Mouse (Mus musculus) heart, adult 2 months (tissue): Measurements from ENCODE around the gene Lin54. TPM values are rescaled to one million over a fixed set of nuclear protein-coding genes. Genes with fewer than 3 reads are reported as not detected.

Source experiments
- DNase-seq, 2 experiments: peaks; one replicate each; pipeline ENCODE4 v3.0.0; 2021
- H3K27ac ChIP-seq: fragments of 200-600 bp; 2 replicates; pipeline ENCODE4 v1.8.1; 2022
- H3K27me3 ChIP-seq: fragments of 200-500 bp; 2 replicates; pipeline ENCODE4 v1.6.1; 2012; ENCODE audit warnings: mild to moderate bottlenecking, low read length, inconsistent platforms, mixed read lengths; ENCODE audit not compliant: control insufficient read depth, insufficient read depth
- H3K36me3 ChIP-seq: fragments of 200-500 bp; 2 replicates; pipeline ENCODE4 v1.6.1; 2012; ENCODE audit warnings: low read length, inconsistent platforms; ENCODE audit not compliant: control insufficient read depth, insufficient read depth
- H3K4me1 ChIP-seq: fragments of 200-500 bp; 2 replicates; pipeline ENCODE4 v1.6.1; 2011; ENCODE audit warnings: low read length; ENCODE audit not compliant: control insufficient read depth, insufficient read depth
- H3K4me3 ChIP-seq: fragments of 200-600 bp; 2 replicates; pipeline ENCODE4 v1.8.1; 2022
- H3K79me2 ChIP-seq: fragments of 200-500 bp; replicated peaks from 2 replicates; pipeline ENCODE4 v1.6.1; 2012; ENCODE audit warnings: mild to moderate bottlenecking, inconsistent platforms, low read length, moderate library complexity, mixed read lengths; ENCODE audit not compliant: control insufficient read depth, insufficient read depth
- H3K9ac ChIP-seq: fragments of 200-500 bp; 2 replicates; pipeline ENCODE4 v1.6.1; 2012; ENCODE audit warnings: low read depth, mild to moderate bottlenecking, control low read depth, inconsistent platforms, low read length, mixed read lengths
- CTCF ChIP-seq: fragments of 200-600 bp; IDR thresholded peaks from 2 replicates; pipeline ENCODE4 v1.8.1; 2022; ENCODE audit warnings: antibody characterized with exemption, mild to moderate bottlenecking, moderate library complexity
- EP300 ChIP-seq: fragments of 200-500 bp; IDR thresholded peaks from 2 replicates; pipeline ENCODE4 v1.6.1; 2011; ENCODE audit warnings: low read depth, low read length, control low read depth; ENCODE audit not compliant: insufficient read depth
- POLR2A ChIP-seq: fragments of 200-500 bp; IDR thresholded peaks from 2 replicates; pipeline ENCODE4 v1.6.1; 2011; ENCODE audit warnings: mild to moderate bottlenecking, low read depth, low read length, control low read depth; ENCODE audit not compliant: insufficient read depth
- WGBS: fragments of 180-500 bp; shearing (Covaris S2); methylation state at CpG from one replicate; pipeline ENCODE4 v1.1.7; 2018; 5-methylcytosine and 5-hydroxymethylcytosine counted together
- intact Hi-C: fragments of 180-260 bp; cut with DNase I; formaldehyde crosslinking; loops from one replicate; pipeline ENCODE4 v1.15.1; 2025
- polyA plus RNA-seq: library from polyadenylated mRNA; depleted of rRNA; stranded (reverse); fragments of >200 nt; gene quantifications from 2 replicates; pipeline ENCODE4 v1.2.3, GENCODE M21; 2012
- total RNA-seq, 2 experiments: library from RNA; stranded (reverse); gene quantifications; 2 replicates each; pipeline ENCODE4 v1.2.3; 2021

Gene Lin54
- total and polyA plus RNA-seq, 3 experiments = 3.1 to 8.3 (median 7.2) TPM

- Histone ChIP-seq H3K4me3 (peak overlapping the region; percentile 54), H3K27ac (peak overlapping the region; percentile 77), H3K4me1 (peaks cover 8% of the 10 kb centered on the region), H3K27me3 (no peaks in the 10 kb centered on the region), H3K36me3 (peaks cover 10% of the 10 kb centered on the region), H3K79me2 (no peaks in the 10 kb centered on the region), H3K9ac (peak overlapping the region; percentile 76)
- no peak for DNase-seq
- 3% methylated on average over 5 of the region's 5 CpGs for WGBS
- intact Hi-C loops = loop anchor here (5.0 kb wide), 2 partner anchors 102 to 542 kb away; partner anchors contain the start of genes 4930524J08Rik, Hnrnpd and Sec31a
- no peak for TF ChIP-seq POLR2A
- no peak for TF ChIP-seq EP300
- TF ChIP-seq CTCF = no peak
These were observed 18.6 kb upstream of the Lin54 start for GRCm38 (mm10) chr5:100519027-100519411.

GRCm38 (mm10) chr5:100518049-100519026 is 17.9 kb upstream of the Lin54 start, which contains the start of gene Cops4:
Gene Cops4 (plus strand): TSS chr5:100518309.
- H3K4me3 ChIP-seq = peak within 1 kb of the TSS; percentile 54
- peaks cover 8% of the 10 kb centered on the region for H3K36me3 ChIP-seq
- H3K79me2 ChIP-seq = no peaks in the 10 kb centered on the region
- H3K27me3 ChIP-seq = no peaks in the 10 kb centered on the region
- peak within 1 kb of the TSS; percentile 77 for H3K27ac ChIP-seq
- intact Hi-C loops = loop anchor here (1.0 to 5.0 kb wide), 4 partner anchors 18 to 541 kb away; partner anchors contain the start of genes 4930524J08Rik, Hnrnpd, Lin54 and Sec31a
- no peak; the same call in 1 of the 2 replicates for TF ChIP-seq CTCF
- TF ChIP-seq POLR2A = peak; percentile 77
- TF ChIP-seq EP300 = peak; percentile 75; the same call in 1 of the 2 replicates
- peak; percentile 95 to 98 for DNase-seq
- WGBS = under 1% methylated on average over 64 of the region's 64 CpGs
- peaks cover 8% of the 10 kb centered on the region for H3K4me1 ChIP-seq
- peak within 1 kb of the TSS; percentile 76 for H3K9ac ChIP-seq

DNA sequence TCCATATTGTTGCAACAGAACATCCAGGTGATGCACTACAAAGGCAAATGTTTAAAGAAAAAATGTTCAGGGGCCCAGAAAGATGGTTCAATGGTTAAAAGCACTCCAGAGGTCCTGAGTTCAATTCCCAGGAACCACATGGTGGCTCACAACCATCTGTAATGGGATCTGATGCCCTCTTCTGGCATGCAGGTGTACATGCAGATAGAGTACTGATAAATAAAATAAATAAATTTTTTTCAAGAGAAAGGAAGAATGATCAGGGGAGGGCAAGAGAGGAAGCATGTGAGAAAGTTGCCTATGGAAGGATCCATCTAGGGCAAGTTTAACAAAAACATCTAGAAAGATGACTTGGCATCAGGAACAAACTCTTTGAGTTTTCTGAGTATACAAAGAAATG is 12.1 kb upstream of the Lin54 start:
- Histone ChIP-seq H3K27me3 (no peaks in the 10 kb centered on the region), H3K27ac (no peak overlapping the region), H3K36me3 (no peaks in the 10 kb centered on the region), H3K9ac (no peak overlapping the region), H3K79me2 (no peaks in the 10 kb centered on the region), H3K4me3 (no peak overlapping the region), H3K4me1 (peaks cover under 1% of the 10 kb centered on the region)
- TF ChIP-seq POLR2A = no peak
- TF ChIP-seq CTCF = peak; percentile 31
- intact Hi-C loops = no loop called here
- no peak for DNase-seq

DNA sequence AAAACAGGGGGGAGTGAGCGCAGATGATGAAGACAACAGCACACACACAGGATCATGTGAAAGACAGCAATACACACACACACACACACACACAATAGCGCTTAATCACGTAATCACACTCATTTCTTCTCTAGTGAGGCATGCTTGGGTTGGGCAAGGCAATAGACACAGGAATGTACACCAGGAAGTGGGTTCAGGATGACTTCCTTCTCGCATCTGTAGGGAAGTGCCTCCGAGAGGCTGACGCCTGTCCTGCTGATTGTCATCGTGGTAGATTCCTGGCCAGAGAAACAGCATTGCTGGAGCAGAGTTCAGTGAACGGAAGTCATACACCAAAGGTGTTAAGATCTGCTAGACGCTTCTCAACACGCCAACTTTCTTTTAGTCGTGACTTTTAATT is 8.8 kb upstream of the Lin54 start:
- Histone ChIP-seq H3K9ac (no peak overlapping the region), H3K4me3 (no peak overlapping the region), H3K36me3 (no peaks in the 10 kb centered on the region), H3K27ac (no peak overlapping the region), H3K4me1 (no peaks in the 10 kb centered on the region), H3K79me2 (no peaks in the 10 kb centered on the region), H3K27me3 (no peaks in the 10 kb centered on the region)
- intact Hi-C loops = no loop called here
- no peak for DNase-seq
- 36% methylated on average over 11 of the region's 11 CpGs for WGBS
- TF ChIP-seq POLR2A (no peak), EP300 (no peak), CTCF (no peak)

GRCm38 (mm10) chr5:100501267-100501666 is 828 bp upstream of the Lin54 start:
- no peak for DNase-seq
- Histone ChIP-seq H3K27ac (no peak overlapping the region), H3K27me3 (no peaks in the 10 kb centered on the region), H3K4me3 (no peak overlapping the region), H3K36me3 (peaks cover 7% of the 10 kb centered on the region; the same call in 1 of the 2 replicates), H3K9ac (no peak overlapping the region), H3K4me1 (peaks cover 2% of the 10 kb centered on the region), H3K79me2 (no peaks in the 10 kb centered on the region)
- TF ChIP-seq POLR2A = no peak
- TF ChIP-seq CTCF = no peak
- TF ChIP-seq EP300 = no peak
- WGBS = 65% methylated on average over 4 of the region's 4 CpGs
- intact Hi-C loops = no loop called here
